Mouse (Mus musculus) heart, embryonic 12.5 days (tissue): ENCODE data around the gene Garem2. TPM values are rescaled to one million over a fixed set of nuclear protein-coding genes. Genes with fewer than 3 reads are reported as not detected.
A peak's percentile ranks its signal among the peaks of the same experiment; 100 is the strongest.

Experiments
- ATAC-seq: fragments of 200-750 bp; cut with Nextera tagmentation; 2 replicates; pipeline ENCODE4 v1.8.0; 2017; ENCODE audit warnings: moderate TSS enrichment, moderate library complexity; ENCODE audit not compliant: insufficient number of reproducible peaks, low FRiP score
- H3K27ac ChIP-seq: fragments of 300-500 bp; sonication (generic); 2 replicates; pipeline ENCODE4 v1.5.1; 2016; ENCODE audit warnings: mild to moderate bottlenecking, moderate library complexity; ENCODE audit not compliant: poor library complexity, severe bottlenecking
- H3K27me3 ChIP-seq: fragments of 300-500 bp; sonication (generic); replicated peaks from 2 replicates; pipeline ENCODE4 v1.6.1; 2016; ENCODE audit warnings: mild to moderate bottlenecking, moderate library complexity
- H3K36me3 ChIP-seq: fragments of 300-500 bp; sonication (generic); 2 replicates; pipeline ENCODE4 v1.6.1; 2016; ENCODE audit warnings: mild to moderate bottlenecking, moderate library complexity
- H3K4me1 ChIP-seq: fragments of 300-500 bp; sonication (generic); replicated peaks from 2 replicates; pipeline ENCODE4 v1.6.1; 2016; ENCODE audit warnings: mild to moderate bottlenecking
- H3K4me2 ChIP-seq: fragments of 300-500 bp; sonication (generic); 2 replicates; pipeline ENCODE4 v1.6.1; 2016; ENCODE audit warnings: mild to moderate bottlenecking, moderate library complexity
- H3K4me3 ChIP-seq: fragments of 300-500 bp; sonication (generic); 2 replicates; pipeline ENCODE4 v1.5.1; 2016; ENCODE audit warnings: mild to moderate bottlenecking
- H3K9ac ChIP-seq: fragments of 300-500 bp; sonication (generic); 2 replicates; pipeline ENCODE4 v1.6.1; 2016; ENCODE audit warnings: mild to moderate bottlenecking, moderate library complexity
- H3K9me3 ChIP-seq: fragments of 300-500 bp; sonication (generic); replicated peaks from 2 replicates; pipeline ENCODE4 v1.6.1; 2016; ENCODE audit warnings: mild to moderate bottlenecking, moderate library complexity
- WGBS: fragments of 180-500 bp; shearing (Covaris S2); methylation state at CpG from one replicate; pipeline ENCODE4 v1.1.7; 2016; 5-methylcytosine and 5-hydroxymethylcytosine counted together
- polyA plus RNA-seq: library from polyadenylated mRNA; unstranded; fragments of >200 nt; fragmentation: Nextera tagmentation; extraction: Ambion mirVana; gene quantifications from 2 replicates; pipeline ENCODE4 v1.2.1, GENCODE M21; 2016

Gene Garem2
- polyA plus RNA-seq, 1 experiment from 2014 or later, result 0.40 TPM

- Histone ChIP-seq H3K27ac (no peak overlapping the region), H3K4me1 (peaks cover 28% of the 10 kb centered on the region), H3K36me3 (0 out of 2 replicates have a peak, but pooled peaks cover 7% of the 10 kb centered on the region), H3K4me2 (no peak overlapping the region), H3K9me3 (no peaks in the 10 kb centered on the region), H3K9ac (no peak overlapping the region), H3K4me3 (no peak overlapping the region), H3K27me3 (no peaks in the 10 kb centered on the region)
- no peak for ATAC-seq
- 85% methylated on average over 2 of the region's 2 CpGs for WGBS
These were observed 48.3 kb downstream of the Garem2 start for GRCm38 (mm10) chr5:30153222-30153621.

- Histone ChIP-seq H3K27ac (no peak overlapping the region; the same call in 1 of the 2 replicates), H3K4me3 (peak overlapping the region; percentile 91), H3K4me1 (peaks cover 29% of the 10 kb centered on the region), H3K36me3 (0 out of 2 replicates have a peak, but pooled peaks cover 3% of the 10 kb centered on the region), H3K9ac (peak overlapping the region; percentile 91), H3K4me2 (peak overlapping the region; percentile 66), H3K27me3 (no peaks in the 10 kb centered on the region), H3K9me3 (no peaks in the 10 kb centered on the region)
- no peak for ATAC-seq
- 21% methylated on average over 4 of the region's 4 CpGs for WGBS
These were observed 49.1 kb downstream of the Garem2 start for GRCm38 (mm10) chr5:30154013-30154412.

GRCm38 (mm10) chr5:30154474-30155394 lies 49.8 kb downstream of the Garem2 start, which contains the start of the genes Hadha and Hadhb:
Gene Hadha, minus strand, starts transcription at chr5:30155162.
Gene Hadhb, plus strand, starts transcription at chr5:30155248.
- peaks cover 33% of the 10 kb centered on the region for H3K4me1 ChIP-seq

GRCm38 (mm10) chr5:30155395-30155792 lies 50.4 kb downstream of the Garem2 start:
- under 1% methylated on average over 31 of the region's 31 CpGs for WGBS

More at GRCm38 (mm10) chr5:30154474-30155394, 49.8 kb downstream of the Garem2 start, which contains the start of the genes Hadha and Hadhb:
- no peaks in the 10 kb centered on the region for H3K27me3 ChIP-seq
- WGBS, result under 1% methylated on average over 53 of the region's 53 CpGs
- peak within 1 kb of the TSS; percentile 91 for H3K9ac ChIP-seq
- H3K9me3 ChIP-seq, result no peaks in the 10 kb centered on the region
- H3K36me3 ChIP-seq, result 0 out of 2 replicates have a peak, but pooled peaks cover 3% of the 10 kb centered on the region
- peak within 1 kb of the TSS; percentile 91 for H3K4me3 ChIP-seq
- peak within 1 kb of the TSS; percentile 85 for H3K27ac ChIP-seq
- ATAC-seq, result peak; percentile 94
- H3K4me2 ChIP-seq, result peak within 1 kb of the TSS; percentile 66

GRCm38 (mm10) chr5:30155821-30156629 lies 51.1 kb downstream of the Garem2 start:
- no peak for ATAC-seq
- Histone ChIP-seq H3K27me3 (no peaks in the 10 kb centered on the region), H3K4me1 (peaks cover 34% of the 10 kb centered on the region), H3K36me3 (no peaks in the 10 kb centered on the region), H3K9ac (peak overlapping the region; percentile 91), H3K9me3 (no peaks in the 10 kb centered on the region), H3K4me2 (peak overlapping the region; percentile 66), H3K4me3 (peak overlapping the region; percentile 91), H3K27ac (peak overlapping the region; percentile 85)
- 29% methylated on average over 13 of the region's 13 CpGs for WGBS

More at GRCm38 (mm10) chr5:30155395-30155792, 50.4 kb downstream of the Garem2 start:
- Histone ChIP-seq H3K27me3 (no peaks in the 10 kb centered on the region), H3K36me3 (no peaks in the 10 kb centered on the region), H3K27ac (peak overlapping the region; percentile 85), H3K9ac (peak overlapping the region; percentile 91), H3K9me3 (no peaks in the 10 kb centered on the region), H3K4me1 (peaks cover 34% of the 10 kb centered on the region), H3K4me2 (peak overlapping the region; percentile 66), H3K4me3 (peak overlapping the region; percentile 91)
- peak; percentile 37; the same call in 1 of the 2 replicates for ATAC-seq

GRCm38 (mm10) chr5:30159601-30160000 lies 54.6 kb downstream of the Garem2 start:
- Histone ChIP-seq H3K27me3 (no peaks in the 10 kb centered on the region), H3K9ac (no peak overlapping the region), H3K4me3 (no peak overlapping the region), H3K9me3 (no peaks in the 10 kb centered on the region), H3K27ac (no peak overlapping the region), H3K36me3 (peaks cover 5% of the 10 kb centered on the region; the same call in 1 of the 2 replicates), H3K4me2 (no peak overlapping the region), H3K4me1 (peaks cover 25% of the 10 kb centered on the region)
- WGBS, result 61% methylated on average over 6 of the region's 6 CpGs
- ATAC-seq, result no peak

GRCm38 (mm10) chr5:30161836-30162235 lies 56.9 kb downstream of the Garem2 start:
- WGBS, result 90% methylated on average over 1 of the region's 1 CpGs
- Histone ChIP-seq H3K9ac (no peak overlapping the region), H3K36me3 (peaks cover 16% of the 10 kb centered on the region)

GRCm38 (mm10) chr5:30162339-30162738 lies 57.4 kb downstream of the Garem2 start:
- Histone ChIP-seq H3K27ac (no peak overlapping the region), H3K4me1 (peaks cover 19% of the 10 kb centered on the region), H3K9ac (no peak overlapping the region), H3K27me3 (no peaks in the 10 kb centered on the region), H3K36me3 (peaks cover 19% of the 10 kb centered on the region), H3K4me2 (no peak overlapping the region), H3K9me3 (no peaks in the 10 kb centered on the region), H3K4me3 (no peak overlapping the region)
- no peak for ATAC-seq
- 66% methylated on average over 6 of the region's 6 CpGs for WGBS

More at GRCm38 (mm10) chr5:30161836-30162235, 56.9 kb downstream of the Garem2 start:
- H3K4me1 ChIP-seq, result peaks cover 21% of the 10 kb centered on the region
- no peak overlapping the region for H3K4me3 ChIP-seq
- H3K4me2 ChIP-seq, result no peak overlapping the region
- no peak overlapping the region for H3K27ac ChIP-seq
- H3K9me3 ChIP-seq, result no peaks in the 10 kb centered on the region
- H3K27me3 ChIP-seq, result no peaks in the 10 kb centered on the region
- no peak for ATAC-seq

- H3K9me3 ChIP-seq, result no peaks in the 10 kb centered on the region
- peaks cover 3% of the 10 kb centered on the region for H3K4me1 ChIP-seq
- H3K4me2 ChIP-seq, result no peak overlapping the region
- H3K9ac ChIP-seq, result no peak overlapping the region
- H3K27ac ChIP-seq, result peak overlapping the region; percentile 64; the same call in 1 of the 2 replicates
- no peak for ATAC-seq
- no peaks in the 10 kb centered on the region for H3K27me3 ChIP-seq
- WGBS, result 65% methylated on average over 5 of the region's 5 CpGs
- H3K4me3 ChIP-seq, result no peak overlapping the region
- peaks cover 38% of the 10 kb centered on the region for H3K36me3 ChIP-seq
These were observed 60.4 kb downstream of the Garem2 start for GRCm38 (mm10) chr5:30165234-30165946.
